Mouse (Mus musculus) T-cell, adult 2 months (primary cell): ENCODE results near the gene Scube1.
A peak's percentile ranks its signal among the peaks of the same experiment; 100 is the strongest.

Source experiments
- DNase-seq: peaks from one replicate; pipeline ENCODE4 v3.0.0; 2022; ENCODE audit warnings: low spot score

Scube1 gene

DNA sequence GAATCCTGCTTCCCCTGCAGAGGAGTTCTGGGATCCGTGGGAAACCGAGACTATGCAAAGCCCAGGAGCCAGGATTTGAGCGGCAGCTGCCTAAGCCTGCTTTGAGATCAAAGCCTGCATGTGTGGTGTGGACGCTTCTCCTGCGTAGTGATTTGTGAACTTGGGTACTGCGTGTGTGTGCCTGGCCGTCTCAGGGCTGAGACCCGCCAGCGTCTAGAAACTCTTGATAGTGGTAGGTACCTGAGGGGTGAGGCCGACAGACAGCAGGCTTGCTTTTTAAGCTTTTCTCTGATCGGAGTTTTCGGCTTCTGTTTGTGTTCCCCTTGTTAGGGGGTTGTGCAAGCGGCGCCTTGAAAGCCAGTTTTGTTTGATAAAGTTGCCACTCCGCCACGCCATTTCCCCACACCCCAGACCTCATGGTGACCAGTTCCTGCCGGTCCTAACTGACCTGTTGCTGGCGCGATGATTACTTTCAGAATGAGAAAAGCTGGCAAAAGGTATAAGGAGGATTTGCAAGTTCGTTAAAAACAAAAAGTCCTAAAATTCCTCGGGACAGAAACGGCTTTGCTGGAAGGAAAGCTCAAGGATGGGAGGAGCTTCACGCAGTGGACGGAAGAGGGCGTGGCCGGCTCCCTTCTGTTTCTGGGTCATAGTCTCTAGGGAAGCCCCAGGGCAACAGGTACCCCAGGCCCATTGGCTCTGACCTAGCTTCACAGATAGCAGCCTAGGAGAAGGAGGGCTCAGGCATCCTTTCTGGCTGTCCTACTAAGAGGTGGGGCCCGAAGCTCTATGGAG lies 160.8 kb downstream of the Scube1 start:
- DNase-seq = peak; percentile 32

DNA sequence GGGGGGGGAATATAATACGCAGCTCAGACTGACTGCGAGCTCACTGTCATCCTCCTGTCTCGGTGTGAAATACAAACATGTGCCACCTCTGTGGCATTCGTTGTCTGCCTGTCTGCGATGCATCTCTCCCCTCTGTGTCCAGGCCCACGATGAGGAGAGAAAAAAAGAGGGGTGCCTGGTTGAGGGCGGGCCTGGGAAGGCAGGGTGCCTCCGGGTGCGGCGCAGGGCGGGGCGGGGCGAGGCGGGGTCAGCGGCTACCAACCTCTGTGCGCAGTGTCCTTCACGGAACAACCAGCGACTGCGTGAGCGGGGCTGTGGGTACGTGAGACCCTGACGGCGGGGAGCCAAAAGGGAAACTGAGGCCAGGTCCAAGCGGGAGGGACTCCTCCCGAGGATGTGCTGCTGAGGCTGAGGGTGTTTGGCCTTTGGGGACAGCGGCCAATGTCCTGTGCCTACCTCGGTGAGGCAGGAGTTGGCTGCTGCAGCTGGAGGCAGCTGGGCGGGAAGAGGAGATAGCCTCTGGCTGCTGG lies 161.4 kb downstream of the Scube1 start, which contains the start of the genes Tspo and Mcat:
Gene Tspo, plus strand, starts transcription at position 266 of the 530 bp plus-strand sequence.
Gene Mcat, minus strand, starts transcription at position 461 of the 530 bp plus-strand sequence.
- peak; percentile 66 for DNase-seq

DNA sequence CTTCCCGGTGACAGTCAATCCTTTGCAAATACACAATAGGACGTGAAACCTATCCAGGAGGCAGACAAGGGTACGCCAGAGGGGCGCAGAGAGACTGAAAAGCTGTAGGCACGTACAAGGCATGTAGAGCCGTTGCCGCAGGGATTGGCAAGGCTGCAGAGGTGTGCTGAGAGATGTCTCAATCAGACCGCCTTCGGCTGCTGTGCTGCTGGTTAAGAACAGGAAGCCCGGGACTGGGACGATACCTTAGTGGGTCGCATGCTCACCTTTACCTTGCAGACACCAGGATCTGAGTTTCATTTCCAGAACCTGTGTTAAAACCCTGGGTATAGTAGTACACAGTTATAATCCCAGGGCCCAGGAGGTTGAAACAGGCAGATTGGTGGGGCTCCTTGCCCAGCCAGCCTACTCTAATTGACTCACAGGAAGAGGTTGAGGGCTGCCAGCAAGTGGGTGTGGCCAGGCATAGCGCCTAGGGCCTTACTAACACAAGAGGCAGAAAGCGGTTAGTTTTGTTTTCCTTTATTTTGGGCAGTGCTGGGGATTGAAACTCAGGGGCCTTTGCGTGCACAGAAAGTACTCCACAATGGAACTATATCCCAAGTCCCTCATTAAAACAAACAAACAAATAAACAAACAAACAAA lies 162.1 kb downstream of the Scube1 start:
- peak; percentile 83 for DNase-seq

DNA sequence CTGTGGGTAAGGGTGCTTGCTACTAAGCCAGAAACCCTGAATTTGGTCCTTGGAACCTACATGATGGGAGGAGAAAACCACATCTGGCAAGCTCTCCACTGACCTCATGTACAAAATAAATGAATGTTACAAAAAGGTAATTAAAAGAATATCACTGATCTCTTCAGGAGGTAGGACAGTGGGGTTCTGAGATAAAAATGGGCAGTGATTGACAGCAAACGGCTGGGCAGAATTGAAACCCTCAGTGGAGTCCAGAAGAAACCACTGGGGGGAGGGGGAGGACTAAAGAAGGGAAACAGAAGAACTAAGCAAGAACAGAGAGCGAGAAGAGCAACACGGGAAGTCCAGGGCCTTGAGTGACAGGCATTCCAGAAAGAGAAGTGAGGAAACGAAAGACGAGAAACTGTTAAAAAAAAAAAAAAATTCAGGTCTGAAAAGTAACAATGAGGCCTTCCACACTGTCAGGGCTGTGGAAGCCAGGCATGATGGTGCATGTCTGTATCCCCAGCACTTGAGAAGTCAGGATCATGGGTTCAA lies 163.8 kb downstream of the Scube1 start:
- no peak for DNase-seq

DNA sequence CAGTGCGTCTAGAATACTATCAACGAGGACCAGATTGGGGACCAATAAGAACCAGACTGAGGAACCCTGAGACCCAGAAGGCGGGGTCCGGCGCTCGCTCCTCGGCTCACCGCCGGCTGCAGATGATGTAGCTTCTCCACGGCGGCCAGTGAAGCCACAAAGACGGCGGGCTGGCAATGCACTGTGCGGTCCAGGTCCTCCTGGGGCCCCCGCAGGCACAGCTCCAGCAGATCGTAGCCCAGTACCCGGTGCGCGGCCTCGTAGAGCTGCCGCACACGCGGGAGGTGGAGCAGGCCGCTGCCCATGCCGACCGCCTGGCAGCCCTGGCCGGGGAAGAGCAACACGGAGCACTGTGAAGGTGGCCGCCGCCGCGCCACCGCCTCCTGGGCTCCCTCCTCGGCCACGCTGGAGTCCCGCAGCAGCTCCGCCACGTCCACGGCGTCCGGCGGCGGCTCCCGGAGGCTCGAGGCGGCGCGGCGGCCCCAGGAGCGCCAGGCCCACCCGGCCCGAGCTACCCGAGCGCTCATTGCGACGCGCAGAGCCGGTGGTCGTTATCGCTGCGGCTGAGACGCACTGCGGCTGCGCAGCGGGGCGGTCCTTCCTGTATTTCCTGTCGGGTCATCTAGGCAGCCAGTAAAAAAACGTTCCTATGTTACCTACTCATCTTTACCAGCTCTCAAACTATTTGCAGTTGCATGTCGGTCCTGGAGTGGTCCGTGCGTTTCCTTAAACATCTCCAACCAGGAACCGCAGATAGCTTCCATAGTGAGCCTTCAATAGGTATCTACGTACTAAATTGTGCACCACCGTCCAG lies 169.5 kb downstream of the Scube1 start:
- peak; percentile 86 for DNase-seq
